Mouse (Mus musculus) heart, embryonic 11.5 days (tissue): ENCODE measurements around the gene Cdc42bpa. TPM values are rescaled to one million over a fixed set of nuclear protein-coding genes. Genes with fewer than 3 reads are reported as not detected.

Experiments
- ATAC-seq: fragments of 200-750 bp; cut with Nextera tagmentation; replicated peaks from 2 replicates; pipeline ENCODE4 v1.8.0; 2017; ENCODE audit warnings: moderate library complexity; ENCODE audit not compliant: insufficient number of reproducible peaks, low FRiP score, low TSS enrichment
- H3K27ac ChIP-seq: fragments of 300-500 bp; sonication (generic); 2 replicates; pipeline ENCODE4 v1.5.1; 2014; ENCODE audit warnings: mild to moderate bottlenecking, low read depth, low read length
- H3K27me3 ChIP-seq: fragments of 300-500 bp; sonication (generic); 2 replicates; pipeline ENCODE4 v1.6.1; 2014; ENCODE audit warnings: mild to moderate bottlenecking, low read length, mixed read lengths; ENCODE audit not compliant: control insufficient read depth, insufficient read depth
- H3K36me3 ChIP-seq: fragments of 300-500 bp; sonication (generic); 2 replicates; pipeline ENCODE4 v1.6.1; 2014; ENCODE audit warnings: mild to moderate bottlenecking, low read length, moderate library complexity, mixed read lengths; ENCODE audit not compliant: control insufficient read depth, insufficient read depth
- H3K4me1 ChIP-seq: fragments of 300-500 bp; sonication (generic); 2 replicates; pipeline ENCODE4 v1.6.1; 2014; ENCODE audit warnings: low read length; ENCODE audit not compliant: control insufficient read depth, insufficient read depth
- H3K4me2 ChIP-seq: fragments of 300-500 bp; sonication (generic); 2 replicates; pipeline ENCODE4 v1.6.1; 2014; ENCODE audit warnings: mild to moderate bottlenecking, moderate library complexity
- H3K4me3 ChIP-seq: fragments of 300-500 bp; sonication (generic); 2 replicates; pipeline ENCODE4 v1.5.1; 2014; ENCODE audit warnings: low read depth, low read length
- H3K9ac ChIP-seq: fragments of 300-500 bp; sonication (generic); 2 replicates; pipeline ENCODE4 v1.6.1; 2014; ENCODE audit warnings: mild to moderate bottlenecking, low read depth, low read length, moderate library complexity
- H3K9me3 ChIP-seq: fragments of 300-500 bp; sonication (generic); replicated peaks from 2 replicates; pipeline ENCODE4 v1.6.1; 2016; ENCODE audit warnings: low read length; ENCODE audit not compliant: control insufficient read depth
- WGBS: fragments of 180-500 bp; shearing (Covaris S2); extraction: QIAGEN DNeasy Blood & Tissue Kit; methylation state at CpG from one replicate; pipeline ENCODE4 v1.1.7; 2014; ENCODE audit not compliant: insufficient replicate concordance; 5-methylcytosine and 5-hydroxymethylcytosine counted together
- polyA plus RNA-seq: library from polyadenylated mRNA; unstranded; fragments of >200 nt; fragmentation: Nextera tagmentation; extraction: Ambion mirVana; gene quantifications from 2 replicates; pipeline ENCODE4 v1.2.1, GENCODE M21; 2014

Gene Cdc42bpa
- polyA plus RNA-seq, 1 experiment from 2014 or later: 13.5 TPM

DNA sequence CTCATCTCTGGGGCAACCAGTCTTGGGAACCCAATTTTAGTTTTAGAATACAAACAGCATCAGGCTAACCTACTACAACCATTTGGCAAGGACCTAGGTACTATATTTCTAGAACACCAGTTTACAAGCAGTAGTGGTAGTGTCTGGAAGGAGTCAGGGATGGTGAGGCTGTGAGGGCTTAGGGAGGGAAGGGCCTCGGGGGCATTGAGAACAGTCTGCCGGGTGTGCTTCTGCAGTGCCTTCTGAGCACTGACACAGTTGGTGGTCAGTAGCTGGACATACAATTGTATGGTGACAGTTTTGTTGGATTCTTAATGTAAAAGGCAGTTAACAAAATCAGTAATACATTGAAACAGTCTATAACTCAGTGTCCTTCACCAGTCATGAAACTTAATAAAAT is 200.3 kb downstream of the Cdc42bpa start:
- no peak overlapping the region for H3K9ac ChIP-seq
- no peaks in the 10 kb centered on the region for H3K4me1 ChIP-seq
- H3K27ac ChIP-seq: no peak overlapping the region
- H3K4me3 ChIP-seq: no peak overlapping the region
- WGBS: 75% methylated on average over 2 of the region's 2 CpGs
- no peak overlapping the region for H3K4me2 ChIP-seq
- H3K27me3 ChIP-seq: no peaks in the 10 kb centered on the region
- ATAC-seq: no peak
- no peaks in the 10 kb centered on the region for H3K9me3 ChIP-seq
- H3K36me3 ChIP-seq: peaks cover 5% of the 10 kb centered on the region

DNA sequence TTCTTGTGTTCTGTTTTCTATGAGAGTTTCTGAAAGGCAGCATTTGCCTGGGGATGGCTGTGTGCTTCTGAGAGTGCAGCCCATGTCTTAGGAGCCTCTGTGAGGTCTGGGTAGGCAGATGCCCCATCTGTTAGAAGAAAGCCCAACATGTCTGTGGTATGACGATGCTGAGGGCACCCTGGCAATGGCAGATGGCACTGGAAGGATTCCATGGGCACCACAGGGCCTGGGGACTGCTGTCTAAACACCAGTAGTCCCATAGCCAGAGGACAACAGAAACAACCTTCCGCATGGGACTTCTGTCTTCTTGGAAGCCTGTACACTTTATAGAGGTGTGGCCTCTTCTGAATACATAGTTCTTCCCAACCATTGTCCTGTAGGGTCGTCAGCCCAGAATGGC is 200.9 kb downstream of the Cdc42bpa start:
- Histone ChIP-seq H3K9me3 (no peaks in the 10 kb centered on the region), H3K27me3 (no peaks in the 10 kb centered on the region), H3K4me2 (no peak overlapping the region), H3K36me3 (peaks cover 9% of the 10 kb centered on the region), H3K4me3 (no peak overlapping the region), H3K9ac (no peak overlapping the region), H3K4me1 (no peaks in the 10 kb centered on the region), H3K27ac (no peak overlapping the region)
- WGBS: 85% methylated on average over 3 of the region's 3 CpGs
- ATAC-seq: no peak

DNA sequence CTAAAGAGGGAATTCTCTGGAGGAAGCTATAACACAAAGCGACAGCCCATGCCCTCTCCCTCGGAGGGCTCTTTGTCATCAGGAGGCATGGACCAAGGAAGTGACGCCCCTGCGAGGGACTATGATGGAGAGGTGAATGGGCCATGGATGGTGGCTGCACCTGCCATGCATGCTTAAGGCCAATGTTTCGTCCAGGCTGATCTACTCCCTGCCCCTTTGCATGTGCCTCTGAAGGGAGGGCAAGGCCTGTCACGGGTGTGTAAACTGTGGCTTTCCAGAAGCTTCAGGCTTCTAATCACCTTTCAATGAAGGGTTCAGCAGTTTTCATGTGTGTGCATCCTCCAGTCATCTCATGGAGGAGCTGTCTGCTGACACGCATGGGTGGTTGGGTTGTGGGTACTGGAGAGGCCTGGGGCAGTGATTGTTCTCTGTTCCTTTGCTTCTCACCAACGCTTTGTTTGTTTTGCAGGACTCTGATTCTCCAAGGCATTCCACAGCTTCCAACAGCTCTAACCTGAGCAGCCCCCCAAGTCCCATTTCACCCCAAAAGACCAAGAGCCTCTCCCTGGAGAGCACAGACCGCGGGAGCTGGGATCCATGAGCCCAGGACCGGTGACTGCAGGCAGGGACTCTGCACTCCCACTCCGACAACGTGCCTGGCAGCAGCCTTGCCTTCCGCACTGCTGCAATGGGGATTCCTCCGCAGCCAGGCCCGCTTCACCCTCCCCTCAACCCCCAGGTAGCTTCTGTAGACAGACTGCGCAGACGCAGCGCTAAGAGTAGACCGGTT is 201.5 kb downstream of the Cdc42bpa start:
- Histone ChIP-seq H3K36me3 (peaks cover 9% of the 10 kb centered on the region), H3K27ac (no peak overlapping the region), H3K27me3 (no peaks in the 10 kb centered on the region), H3K9ac (no peak overlapping the region), H3K4me2 (no peak overlapping the region), H3K4me1 (no peaks in the 10 kb centered on the region), H3K4me3 (no peak overlapping the region), H3K9me3 (no peaks in the 10 kb centered on the region)
- no peak for ATAC-seq
- 87% methylated on average over 20 of the region's 20 CpGs for WGBS

DNA sequence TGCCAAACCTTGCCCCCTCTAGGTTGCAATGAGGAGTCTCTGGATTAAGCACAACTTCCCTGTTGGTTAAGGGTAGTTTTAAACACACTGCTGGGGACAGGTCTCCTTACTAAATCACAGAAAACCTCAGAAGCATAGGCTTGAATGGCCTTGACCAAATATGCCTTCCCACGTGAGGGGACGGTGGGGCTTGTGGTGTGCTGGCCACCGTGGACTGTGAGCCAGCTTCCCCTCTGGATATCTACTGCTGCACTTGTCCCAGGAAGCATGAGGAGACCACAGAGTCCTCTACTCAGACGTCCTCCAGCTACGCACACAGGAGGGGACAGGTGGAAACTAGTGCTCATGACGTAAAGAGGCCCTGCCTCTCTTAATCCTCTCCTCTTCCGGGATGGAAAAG is 202.7 kb downstream of the Cdc42bpa start:
- Histone ChIP-seq H3K4me1 (no peaks in the 10 kb centered on the region), H3K36me3 (peaks cover 9% of the 10 kb centered on the region; the same call in 1 of the 2 replicates), H3K9me3 (no peaks in the 10 kb centered on the region), H3K27me3 (no peaks in the 10 kb centered on the region), H3K9ac (no peak overlapping the region), H3K4me3 (no peak overlapping the region), H3K4me2 (no peak overlapping the region), H3K27ac (no peak overlapping the region)
- WGBS: 83% methylated on average over 7 of the region's 7 CpGs
- no peak for ATAC-seq

DNA sequence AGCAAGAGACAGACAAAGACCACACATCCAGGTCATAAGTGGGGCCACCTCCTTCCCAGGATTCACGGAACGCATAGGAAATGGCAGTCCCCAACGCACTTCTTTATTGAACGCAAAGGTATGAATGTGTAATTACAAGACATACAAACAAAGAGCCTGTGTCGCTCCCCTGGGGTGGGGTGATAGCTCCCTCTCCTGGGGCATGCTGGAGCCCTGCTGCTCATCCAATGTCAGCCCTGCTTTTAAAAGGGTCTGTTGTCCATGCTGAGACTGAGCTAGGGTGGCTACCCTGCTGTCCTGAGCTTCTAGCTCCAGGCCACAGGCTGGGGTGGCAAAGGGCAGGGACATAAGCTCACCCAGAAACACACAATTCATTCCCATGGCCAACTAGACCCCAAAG is 206.3 kb downstream of the Cdc42bpa start:
- Histone ChIP-seq H3K9ac (no peak overlapping the region), H3K4me2 (no peak overlapping the region), H3K4me3 (no peak overlapping the region), H3K27ac (no peak overlapping the region), H3K4me1 (no peaks in the 10 kb centered on the region), H3K27me3 (no peaks in the 10 kb centered on the region), H3K36me3 (peaks cover 7% of the 10 kb centered on the region; the same call in 1 of the 2 replicates), H3K9me3 (no peaks in the 10 kb centered on the region)
- no peak for ATAC-seq
- WGBS: 88% methylated on average over 5 of the region's 5 CpGs

DNA sequence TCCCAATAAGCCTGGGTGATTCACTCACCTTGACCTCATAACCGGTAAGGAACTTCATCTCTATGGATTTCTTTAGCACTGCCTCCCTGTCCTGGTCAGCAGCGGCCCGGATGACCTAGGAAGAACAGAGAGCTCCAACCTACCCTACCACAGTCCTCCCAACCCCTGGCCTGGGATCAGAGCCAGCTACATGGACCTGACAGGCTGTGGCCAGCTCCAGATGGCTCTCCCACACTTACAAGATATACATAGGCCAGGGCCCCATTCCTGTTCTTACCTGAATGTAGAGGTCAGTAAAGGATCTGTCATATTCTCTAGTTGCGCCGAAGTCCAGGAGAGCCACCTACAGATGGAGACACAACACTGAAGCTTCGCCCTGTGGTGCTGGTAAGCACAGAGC is 208.0 kb downstream of the Cdc42bpa start:
- no peaks in the 10 kb centered on the region for H3K9me3 ChIP-seq
- H3K27me3 ChIP-seq: no peaks in the 10 kb centered on the region
- 0 out of 2 replicates have a peak, but pooled peaks cover 4% of the 10 kb centered on the region for H3K36me3 ChIP-seq
- no peak overlapping the region for H3K9ac ChIP-seq
- no peak overlapping the region for H3K27ac ChIP-seq
- ATAC-seq: no peak
- WGBS: 88% methylated on average over 6 of the region's 6 CpGs
- no peaks in the 10 kb centered on the region for H3K4me1 ChIP-seq
- H3K4me2 ChIP-seq: no peak overlapping the region
- H3K4me3 ChIP-seq: no peak overlapping the region

DNA sequence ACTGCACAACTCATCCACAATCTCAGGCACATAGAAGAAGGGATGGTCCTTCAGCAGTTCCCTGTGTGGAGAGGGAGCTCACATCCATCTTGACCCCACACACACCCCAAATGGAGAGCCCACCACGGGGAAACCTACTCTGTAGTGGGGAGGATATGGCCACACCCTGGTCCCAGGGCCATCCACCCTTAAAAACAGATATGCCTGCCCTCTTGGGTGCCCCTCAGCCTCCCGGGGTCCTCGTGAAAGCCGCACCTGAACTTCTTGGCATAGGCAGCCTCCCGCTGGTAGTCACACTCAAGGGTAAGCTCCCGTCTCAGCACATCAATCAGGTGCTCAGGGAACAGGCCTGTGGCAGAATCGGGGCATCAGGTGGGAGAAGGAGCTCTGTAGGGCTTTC is 208.9 kb downstream of the Cdc42bpa start:
- no peaks in the 10 kb centered on the region for H3K27me3 ChIP-seq
- no peak overlapping the region for H3K4me3 ChIP-seq
- H3K4me1 ChIP-seq: no peaks in the 10 kb centered on the region
- no peaks in the 10 kb centered on the region for H3K9me3 ChIP-seq
- ATAC-seq: no peak
- 0 out of 2 replicates have a peak, but pooled peaks cover 4% of the 10 kb centered on the region for H3K36me3 ChIP-seq
- no peak overlapping the region for H3K4me2 ChIP-seq
- WGBS: 80% methylated on average over 7 of the region's 7 CpGs
- no peak overlapping the region for H3K9ac ChIP-seq
- H3K27ac ChIP-seq: no peak overlapping the region

DNA sequence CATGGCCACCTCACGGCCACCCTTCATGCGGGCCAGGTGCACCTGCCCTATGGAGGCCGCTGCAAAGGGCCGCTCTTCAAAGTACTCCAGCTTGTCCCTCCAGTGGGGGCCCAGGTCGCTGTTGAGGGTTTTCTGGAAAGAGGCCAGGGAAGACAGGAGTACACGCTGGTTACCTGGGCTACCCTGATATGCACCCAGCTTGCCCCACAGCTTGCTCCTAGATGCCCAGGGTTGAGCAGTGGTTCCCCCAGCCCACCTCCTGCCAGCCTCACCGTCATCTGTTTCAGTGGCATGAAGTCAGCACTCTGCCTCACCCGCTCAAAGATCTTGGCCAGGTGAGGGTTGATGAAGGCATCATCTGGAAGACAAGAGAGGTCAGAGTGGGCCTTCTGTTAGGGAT is 209.8 kb downstream of the Cdc42bpa start:
- 89% methylated on average over 8 of the region's 8 CpGs for WGBS
- no peak overlapping the region for H3K27ac ChIP-seq
- no peaks in the 10 kb centered on the region for H3K27me3 ChIP-seq
- no peak for ATAC-seq
- no peaks in the 10 kb centered on the region for H3K9me3 ChIP-seq
- H3K4me1 ChIP-seq: no peaks in the 10 kb centered on the region
- 0 out of 2 replicates have a peak, but pooled peaks cover 4% of the 10 kb centered on the region for H3K36me3 ChIP-seq
- H3K4me2 ChIP-seq: no peak overlapping the region
- H3K4me3 ChIP-seq: no peak overlapping the region
- no peak overlapping the region; the same call in 1 of the 2 replicates for H3K9ac ChIP-seq

DNA sequence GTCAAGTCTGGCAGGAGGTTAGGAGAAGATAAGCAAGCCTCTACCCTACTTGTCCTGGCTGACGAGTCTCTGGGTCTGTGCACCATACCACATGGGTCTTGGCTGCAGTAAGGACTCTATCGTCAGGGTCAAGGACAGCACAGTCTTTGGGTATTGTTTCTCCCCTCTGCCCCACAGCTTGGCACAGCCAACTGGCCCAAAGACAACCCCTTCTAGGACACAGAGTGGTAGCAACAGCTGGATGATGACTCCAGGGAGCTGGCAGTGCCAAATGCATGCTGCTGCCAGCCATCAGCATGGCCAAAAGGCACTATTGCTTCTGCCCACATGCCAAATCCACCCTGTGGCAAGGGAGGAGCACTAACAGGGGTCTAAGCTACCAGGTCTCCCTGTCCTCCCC is 211.6 kb downstream of the Cdc42bpa start:
- no peaks in the 10 kb centered on the region for H3K9me3 ChIP-seq
- no peak overlapping the region for H3K4me2 ChIP-seq
- WGBS: 72% methylated on average over 2 of the region's 2 CpGs
- no peaks in the 10 kb centered on the region for H3K27me3 ChIP-seq
- no peak for ATAC-seq
- no peak overlapping the region for H3K27ac ChIP-seq
- H3K4me3 ChIP-seq: no peak overlapping the region
- H3K9ac ChIP-seq: no peak overlapping the region
- no peaks in the 10 kb centered on the region for H3K36me3 ChIP-seq
- no peaks in the 10 kb centered on the region for H3K4me1 ChIP-seq
